Mouse (Mus musculus) telencephalon, adult 2 months (tissue): ENCODE measurements at regions not wholly inside any gene's neighbourhood (a gene's known extent, or its start where the extent isn't known, plus 50 kb on each side); places are given as distances from the start of the nearest gene placed in this dataset.
"Not testable (repeated sequence)": the region's sequence is repeated elsewhere in the genome, so short reads cannot be mapped to it uniquely, and the experiment has no call there.

Source experiments
- DNase-seq: peaks from one replicate; pipeline ENCODE4 v3.0.0-alpha.2; 2011; ENCODE audit warnings: low read depth, low spot score

- DNase-seq, result peak; percentile 8
Measured at GRCm38 (mm10) chr4:28064935-28065334, 748.0 kb upstream of the Epha7 start.

DNA sequence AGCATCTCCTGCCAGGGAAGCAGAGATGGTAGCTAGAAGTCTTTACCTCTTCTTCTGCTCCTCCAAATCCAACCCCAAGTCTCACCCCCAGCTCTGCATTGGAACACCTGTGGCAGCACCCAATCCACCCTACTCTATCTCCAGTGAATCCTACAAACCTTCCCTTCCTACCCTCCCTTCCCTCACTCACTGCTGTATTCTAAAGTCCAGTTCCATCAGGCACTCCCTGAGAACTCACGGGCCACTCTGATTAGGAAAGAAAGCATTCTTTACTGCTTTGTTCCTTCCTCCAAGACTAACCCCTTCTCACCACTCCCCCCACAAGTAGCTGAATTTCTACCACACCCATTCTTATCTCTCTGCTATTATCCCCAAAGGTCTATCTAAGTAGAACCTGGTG is 747.1 kb upstream of the Epha7 start:
- DNase-seq, result no peak

GRCm38 (mm10) chr4:28079030-28079429 is 733.9 kb upstream of the Epha7 start:
- DNase-seq, result no peak

- DNase-seq, result no peak
Measured at GRCm38 (mm10) chr4:28092854-28093253, 720.1 kb upstream of the Epha7 start.

DNA sequence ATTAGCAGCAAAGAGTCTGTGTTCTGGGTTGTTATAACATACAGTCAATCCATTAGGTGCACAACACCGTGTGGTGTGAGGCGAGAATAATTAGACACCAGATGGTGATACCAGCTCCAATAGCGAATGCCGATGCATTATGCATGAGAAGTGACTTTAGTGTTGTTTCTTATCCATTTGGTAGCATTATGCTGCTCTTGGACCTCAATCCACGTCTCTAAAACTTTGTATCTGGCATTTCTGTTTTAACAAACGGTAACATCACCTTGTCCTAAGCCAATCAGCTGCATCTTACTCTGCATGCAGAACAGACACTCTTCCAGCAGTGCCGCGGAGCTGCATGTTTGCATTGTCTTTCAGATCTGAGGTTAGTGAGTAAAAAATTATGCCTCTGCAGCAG is 669.8 kb upstream of the Epha7 start:
- DNase-seq, result peak; percentile 33

- DNase-seq, result no peak
Measured at GRCm38 (mm10) chr4:28155116-28155515, 657.8 kb upstream of the Epha7 start.

GRCm38 (mm10) chr4:28176771-28177170 is 636.2 kb upstream of the Epha7 start:
- peak; percentile 50 for DNase-seq

DNA sequence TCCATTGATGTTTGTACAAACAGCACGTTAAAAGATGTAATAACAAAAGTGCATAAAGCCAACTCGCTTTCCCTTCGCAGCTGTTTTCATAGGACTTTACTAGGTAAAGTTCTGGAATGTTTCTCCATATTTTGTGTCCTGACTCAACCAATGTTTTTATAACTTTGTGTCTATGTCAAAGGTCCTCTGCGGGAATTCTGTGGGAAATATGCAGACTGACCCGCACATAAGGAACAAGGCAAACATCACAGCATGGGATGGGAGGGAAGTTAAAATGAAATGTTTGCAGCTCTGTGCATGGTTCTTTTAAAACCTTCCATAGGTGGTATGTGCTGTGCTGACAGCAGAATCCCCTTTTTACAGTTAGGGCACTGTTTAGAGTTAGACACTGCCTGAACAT is 622.1 kb upstream of the Epha7 start:
- DNase-seq, result no peak

DNA sequence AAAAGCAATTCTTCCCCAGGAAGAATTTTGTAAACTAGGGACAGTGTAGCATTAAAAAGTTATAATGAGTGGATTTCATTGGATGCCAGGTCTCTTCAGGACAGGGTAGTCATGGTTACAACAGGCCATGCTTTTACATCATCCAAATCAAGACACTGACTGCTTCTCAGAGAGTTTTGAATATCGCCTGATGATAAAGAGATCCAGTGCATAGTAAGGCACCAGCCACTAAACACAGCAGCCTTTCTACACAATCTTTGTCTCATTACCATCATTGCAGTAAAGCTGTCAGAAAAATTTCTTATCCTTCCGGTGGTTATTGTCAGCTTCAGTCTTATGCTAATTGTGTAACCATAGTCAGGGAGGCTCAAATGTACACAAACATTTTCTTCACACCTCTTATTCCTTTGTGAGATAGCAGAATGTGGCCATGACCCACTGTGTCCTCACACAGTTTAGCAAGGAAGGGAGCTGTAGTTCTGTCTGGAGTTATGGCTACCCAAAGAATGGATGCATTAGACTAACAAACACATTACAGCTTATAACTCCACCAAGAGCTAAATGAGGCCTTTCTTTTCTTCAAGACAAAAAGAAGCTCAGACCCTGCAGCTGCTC is 585.2 kb upstream of the Epha7 start:
- DNase-seq, result no peak

GRCm38 (mm10) chr4:28235516-28235915 is 577.4 kb upstream of the Epha7 start:
- not testable (repeated sequence) for DNase-seq

DNA sequence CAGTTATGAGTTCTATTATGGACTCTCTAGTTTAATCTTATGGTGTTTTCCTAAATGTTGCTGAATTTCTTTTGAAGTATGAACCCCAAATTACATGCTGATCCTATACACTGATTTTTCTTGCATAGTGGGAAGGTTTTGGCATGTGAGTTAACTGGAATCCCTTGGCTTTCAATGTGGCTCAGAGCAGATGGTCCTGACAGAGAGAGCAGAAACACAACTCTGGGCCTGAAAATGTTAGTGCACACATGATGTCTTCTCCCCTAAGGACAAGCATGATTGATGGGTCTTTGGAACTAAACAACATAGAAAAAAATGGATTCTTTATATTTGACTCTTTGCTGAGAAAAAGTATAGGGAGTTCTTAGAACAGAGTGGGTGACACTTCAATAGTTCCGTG is 570.7 kb upstream of the Epha7 start:
- DNase-seq, result peak; percentile 2
